Mouse (Mus musculus): ENCODE data around the gene 4921524J17Rik.

- TF ChIP-seq TAL1 (IDR thresholded peaks at IDR 0.05; ENCODE audit: low read length) (no peak), GATA1 (IDR thresholded peaks at IDR 0.05; ENCODE audit: low read length) (no peak)
Observed at GRCm38 (mm10) chr8:85405418-85405817, 27.2 kb downstream of the 4921524J17Rik start.
